Mouse (Mus musculus) right cerebral cortex, postnatal 36 days (tissue): Measurements from ENCODE around the gene Perp.

Experiments
- DNase-seq, 2 experiments: peaks; one replicate each; pipeline ENCODE4 v3.0.0; 2022; ENCODE audit warnings: low spot score in 2 of 2, mixed read lengths in 1 of 2

The Perp gene

GRCm38 (mm10) chr10:18844441-18845286 lies at the start of gene Perp:
Gene Perp, plus strand, starts transcription at chr10:18845020.
- DNase-seq, result no peak

DNA sequence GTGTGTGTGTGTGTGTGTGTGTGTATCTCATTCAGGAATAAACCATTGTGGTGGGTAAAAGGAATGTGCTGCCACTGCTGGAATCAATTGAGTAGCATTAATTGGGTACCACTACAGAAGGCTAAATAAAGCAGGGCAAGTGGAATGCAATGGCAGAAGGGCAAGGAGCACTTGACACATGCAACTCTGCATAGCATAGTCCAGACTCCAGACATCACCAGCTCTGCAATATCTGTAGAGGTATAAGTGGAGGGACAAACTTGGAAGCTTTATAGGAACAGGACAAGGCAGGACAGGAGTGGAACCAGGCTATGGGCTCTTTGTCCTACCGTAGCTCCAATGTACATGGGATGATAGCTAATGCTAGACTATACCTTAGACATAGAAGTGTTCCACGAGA lies 33.1 kb upstream of the Perp start:
- no peak for DNase-seq

- no peak for DNase-seq
These were observed 28.3 kb upstream of the Perp start for GRCm38 (mm10) chr10:18816560-18816959.

- no peak for DNase-seq
These were observed 19.7 kb upstream of the Perp start for GRCm38 (mm10) chr10:18825143-18825542.

DNA sequence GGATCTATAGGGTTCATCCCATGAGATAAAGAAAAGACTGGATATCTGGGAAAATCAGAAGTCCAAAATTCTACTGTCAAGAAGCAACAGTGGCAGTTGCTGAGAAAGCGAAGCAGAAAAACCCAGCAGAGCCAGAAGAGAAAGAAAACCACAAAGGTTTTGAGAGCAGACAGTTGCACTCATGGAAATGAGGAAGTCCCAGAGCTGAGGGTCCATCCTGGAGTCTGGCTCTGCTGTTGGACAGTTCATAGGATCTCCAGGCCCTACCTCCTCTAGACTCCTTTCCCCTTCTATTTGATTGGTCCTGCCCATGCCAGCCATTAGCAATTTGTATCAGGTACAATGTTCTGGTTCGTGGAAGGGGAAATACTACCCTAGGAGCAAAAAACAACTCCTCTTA lies 18.7 kb upstream of the Perp start:
- no peak for DNase-seq

DNA sequence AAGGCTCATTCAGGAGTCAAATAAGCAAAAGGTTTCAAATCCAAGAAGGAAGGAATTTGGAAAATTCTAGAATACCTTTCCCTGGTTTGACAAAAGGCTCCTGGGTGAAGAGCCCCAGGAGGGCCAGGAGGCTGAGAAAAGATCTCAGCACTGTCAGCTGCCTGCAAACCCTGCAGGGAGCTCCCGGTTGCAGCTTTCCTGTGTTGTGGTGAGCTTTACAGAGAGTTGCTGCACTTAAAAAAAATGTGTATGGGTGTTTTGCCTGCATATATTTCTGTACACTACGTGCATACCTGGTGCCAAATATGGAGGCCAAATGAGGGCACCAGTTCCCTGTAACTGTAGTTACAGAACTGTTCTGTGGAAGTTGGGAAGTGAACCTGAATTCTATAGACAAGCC lies 16.9 kb upstream of the Perp start:
- no peak for DNase-seq

DNA sequence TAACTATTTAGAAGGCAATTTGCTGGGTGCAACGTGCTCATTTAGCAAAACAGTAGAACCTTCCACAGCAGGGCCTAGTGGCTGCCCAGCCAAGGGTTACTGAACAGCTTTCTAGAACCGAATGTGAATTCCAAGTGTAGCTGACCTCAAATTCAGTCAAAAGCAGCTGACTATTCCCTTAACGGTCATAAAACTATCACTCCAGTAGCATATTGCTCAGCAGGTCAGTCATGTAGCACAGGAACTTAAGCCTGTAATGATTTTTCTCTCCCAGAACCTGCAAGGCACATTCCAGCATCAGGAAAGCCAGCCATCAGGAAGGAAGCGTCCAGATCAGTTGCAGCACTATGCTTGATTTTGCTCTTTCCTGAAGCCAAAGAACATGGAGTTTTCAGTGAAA lies 14.5 kb upstream of the Perp start:
- no peak for DNase-seq

DNA sequence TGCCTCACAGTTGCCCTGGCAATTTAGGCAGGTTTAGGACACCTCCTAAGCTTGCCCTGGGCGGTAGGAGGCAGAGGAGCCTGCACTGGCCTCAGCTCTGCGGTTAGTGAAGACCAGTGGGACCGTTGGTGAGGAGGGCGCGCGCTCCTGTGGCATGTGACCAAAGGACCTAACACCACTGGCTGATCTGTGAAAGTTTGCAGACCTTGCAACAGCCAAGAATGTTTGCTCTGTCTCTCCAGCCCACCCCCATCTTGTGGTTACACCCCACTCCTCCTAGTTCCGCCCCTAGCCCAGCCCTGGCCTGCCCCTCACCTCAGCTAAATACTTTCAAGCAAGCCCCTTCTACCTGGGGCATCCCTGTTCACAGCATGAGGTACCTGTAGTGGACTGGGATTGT lies 13.0 kb upstream of the Perp start:
- DNase-seq, result no peak

DNA sequence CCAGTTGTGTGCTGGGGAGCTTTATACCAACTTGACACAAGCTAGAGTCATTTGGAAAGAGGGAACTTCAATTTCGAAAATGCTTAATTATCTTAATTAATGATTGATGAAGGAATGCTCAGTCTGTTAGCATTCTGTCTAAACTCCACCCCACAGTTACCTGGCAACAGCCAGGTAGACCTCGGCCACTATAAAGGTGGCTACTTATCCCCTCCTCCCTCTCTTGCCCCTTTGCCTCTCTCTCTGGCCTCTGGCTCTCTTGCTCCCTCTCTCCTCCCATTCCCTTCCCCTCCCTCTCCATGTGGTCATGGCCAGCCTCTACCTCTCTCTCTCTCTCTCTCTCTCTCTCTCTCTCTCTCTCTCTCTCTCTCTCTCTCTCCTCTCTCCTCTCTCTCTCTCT lies 10.4 kb upstream of the Perp start:
- DNase-seq, result no peak

DNA sequence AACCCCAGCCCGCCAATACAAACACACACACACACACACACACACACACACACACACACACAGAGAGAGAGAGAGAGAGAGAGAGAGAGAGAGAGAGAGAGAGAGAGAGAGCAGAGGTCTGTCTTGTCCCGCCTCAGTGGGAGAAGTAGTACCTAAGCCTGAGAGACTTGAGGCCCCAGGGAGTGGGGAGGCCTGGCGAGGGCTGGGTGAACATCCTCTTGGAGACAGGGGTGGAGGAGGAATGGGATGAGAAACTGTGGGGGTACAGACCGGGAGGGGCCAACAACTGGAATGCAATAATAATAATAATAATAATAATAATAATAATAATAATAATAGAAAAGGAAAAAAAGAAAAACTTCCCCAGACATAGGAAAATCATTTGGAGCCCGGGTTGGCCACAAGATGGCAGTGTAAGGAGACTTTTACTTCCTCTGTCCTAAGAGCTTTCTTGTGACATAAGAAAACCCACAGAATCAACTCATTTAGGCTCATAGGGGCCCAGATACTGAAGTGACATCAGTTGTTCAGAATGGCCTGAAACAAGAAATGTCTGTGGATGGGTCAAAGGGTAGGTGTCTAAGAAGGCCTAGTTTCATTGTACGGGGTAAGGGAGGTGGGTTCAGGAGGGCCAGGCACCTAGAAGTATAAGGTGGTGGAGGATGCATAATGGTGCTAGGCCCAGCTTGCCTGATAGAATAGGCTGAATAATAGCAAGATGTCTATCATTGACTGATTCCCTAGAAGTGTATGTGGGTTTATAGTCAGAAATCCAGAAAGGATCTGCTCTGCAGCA lies 8.9 kb upstream of the Perp start:
- no peak for DNase-seq

GRCm38 (mm10) chr10:18839530-18839929 lies 5.3 kb upstream of the Perp start:
- DNase-seq, result no peak

DNA sequence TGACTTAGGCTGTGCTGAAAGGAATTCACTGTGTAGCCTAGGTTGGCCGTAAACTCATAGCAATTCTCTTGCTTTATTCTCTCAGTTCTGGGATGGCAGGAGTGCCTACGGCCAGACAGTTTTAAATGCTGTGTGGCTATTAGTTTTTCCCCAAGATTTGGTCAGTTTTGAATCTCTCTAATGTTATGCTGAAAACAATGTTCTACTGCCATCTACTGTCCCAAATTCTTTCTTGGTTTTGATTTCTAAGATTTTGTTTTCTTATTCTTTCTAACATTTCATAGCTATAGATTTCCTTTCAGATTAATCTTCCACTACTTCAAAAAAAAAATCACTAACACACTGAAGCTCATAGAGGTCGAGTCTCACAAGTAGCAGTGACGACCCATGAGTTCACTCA lies 4.1 kb upstream of the Perp start:
- no peak for DNase-seq

GRCm38 (mm10) chr10:18845287-18845662 lies 455 bp downstream of the Perp start:
- no peak for DNase-seq

DNA sequence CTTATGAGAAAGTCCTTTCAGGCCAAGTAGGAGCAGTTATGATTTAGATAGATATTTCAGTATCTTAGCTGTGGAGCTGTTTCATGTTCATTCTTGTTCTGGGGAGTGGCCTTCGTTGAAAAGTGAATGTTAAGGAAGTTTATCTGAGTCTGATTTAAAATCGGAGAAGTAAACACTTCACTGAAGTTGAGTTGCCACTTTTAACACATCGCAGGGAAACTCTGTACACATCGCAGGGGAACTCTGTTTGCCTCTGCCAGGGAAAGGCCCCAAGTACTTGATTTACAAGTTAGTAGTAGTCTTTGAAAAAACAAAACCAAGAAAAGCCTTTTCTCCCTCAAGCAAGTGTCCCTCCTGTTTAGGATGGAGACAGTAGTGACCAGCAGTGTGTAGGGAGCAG lies 891 bp downstream of the Perp start:
- DNase-seq, result no peak

DNA sequence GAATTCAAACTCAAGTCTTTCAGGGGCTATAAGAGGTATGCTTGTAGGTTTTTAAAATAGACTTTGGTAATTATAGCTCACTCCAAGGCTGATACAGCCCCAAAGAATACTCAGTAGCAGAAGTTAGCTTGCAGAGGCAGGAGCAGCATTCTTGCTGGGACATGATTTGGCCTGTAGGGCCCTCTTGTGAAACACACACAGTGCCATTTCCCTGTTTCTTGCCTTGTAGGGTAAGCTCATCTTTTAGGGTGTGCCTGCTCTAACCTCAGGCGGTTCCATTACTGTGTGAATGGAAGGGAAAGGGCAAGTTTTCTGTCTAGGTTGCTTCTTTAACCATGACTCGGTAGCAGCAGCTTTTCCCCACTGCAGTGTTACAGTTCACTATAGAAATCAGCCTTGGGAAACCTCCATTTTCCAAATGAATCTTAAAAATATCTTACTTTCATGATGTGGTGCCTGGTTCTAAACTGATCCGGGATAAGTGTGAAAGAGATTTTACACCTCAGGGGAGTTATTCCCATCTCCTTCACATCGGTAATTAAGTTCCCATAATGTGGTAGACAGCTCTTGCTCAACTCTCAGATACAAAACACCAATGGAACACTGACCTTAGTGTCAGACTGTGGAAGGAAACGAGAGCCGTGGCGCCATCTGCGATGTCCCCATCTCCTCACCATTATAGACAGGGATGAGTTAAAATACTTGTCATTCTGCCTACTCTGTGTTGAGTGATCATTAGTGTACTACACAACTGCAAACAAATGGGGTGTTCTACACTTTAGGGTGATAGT lies 1.8 kb downstream of the Perp start:
- DNase-seq, result no peak

DNA sequence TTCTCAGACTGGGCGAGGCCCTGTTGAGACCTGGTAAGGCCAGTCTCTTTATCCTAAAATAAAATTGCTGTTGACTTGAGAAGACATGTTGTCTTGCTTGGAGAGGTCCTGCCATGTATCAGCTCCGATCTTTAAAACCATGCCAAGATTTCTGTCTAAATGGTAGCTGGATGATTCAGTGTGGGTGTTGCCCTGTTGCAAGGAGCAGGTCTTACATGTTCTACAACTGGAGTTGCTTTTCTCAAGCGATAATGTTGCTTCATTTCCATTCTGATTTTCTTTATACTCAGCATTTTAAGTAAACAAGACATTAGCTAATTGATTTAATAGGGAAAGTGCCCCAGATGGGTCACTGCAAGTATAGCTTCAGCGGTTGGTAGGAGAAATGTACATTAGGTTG lies 5.4 kb downstream of the Perp start:
- DNase-seq, result no peak

DNA sequence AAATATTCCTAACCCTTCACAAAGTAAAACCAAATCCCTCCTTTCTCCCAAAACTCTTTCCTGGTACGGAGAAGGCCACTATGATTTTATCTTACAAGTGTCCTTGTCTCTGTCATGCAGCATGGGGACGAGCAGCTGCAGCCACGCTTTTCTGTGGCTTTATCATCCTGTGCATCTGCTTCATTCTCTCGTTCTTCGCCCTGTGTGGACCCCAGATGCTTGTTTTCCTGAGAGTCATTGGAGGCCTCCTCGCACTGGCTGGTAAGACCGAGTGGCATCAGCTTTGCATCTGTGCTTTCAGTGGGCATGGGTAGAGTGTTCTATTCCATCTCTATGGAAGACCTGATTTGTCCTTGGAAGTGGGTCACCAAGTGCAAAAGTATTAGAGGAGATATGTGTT lies 8.6 kb downstream of the Perp start:
- no peak for DNase-seq

GRCm38 (mm10) chr10:18857244-18857643 lies 12.4 kb downstream of the Perp start:
- no peak for DNase-seq

DNA sequence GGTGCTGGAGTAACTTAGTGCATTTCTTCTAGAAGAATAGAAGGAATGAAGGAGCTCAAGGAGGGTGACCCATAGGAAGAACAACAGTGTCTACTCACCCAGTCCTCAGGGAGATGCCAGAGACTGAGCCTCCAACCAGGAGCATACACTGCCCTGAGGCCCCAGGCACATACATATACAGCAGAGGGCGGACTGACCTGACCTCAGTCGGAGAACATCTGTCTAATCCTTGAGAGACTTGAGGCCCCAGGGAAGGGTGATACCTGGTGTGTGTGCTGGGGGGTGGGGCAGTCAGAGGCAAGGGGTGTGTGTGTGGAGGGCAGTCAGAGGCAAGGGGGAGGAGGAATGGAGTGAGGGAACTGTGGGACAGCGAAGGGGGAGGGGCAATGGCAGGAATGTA lies 14.8 kb downstream of the Perp start:
- DNase-seq, result no peak

- DNase-seq, result no peak
These were observed 15.5 kb downstream of the Perp start for GRCm38 (mm10) chr10:18860119-18860824.

- no peak for DNase-seq
These were observed 16.0 kb downstream of the Perp start for GRCm38 (mm10) chr10:18860831-18861230.

DNA sequence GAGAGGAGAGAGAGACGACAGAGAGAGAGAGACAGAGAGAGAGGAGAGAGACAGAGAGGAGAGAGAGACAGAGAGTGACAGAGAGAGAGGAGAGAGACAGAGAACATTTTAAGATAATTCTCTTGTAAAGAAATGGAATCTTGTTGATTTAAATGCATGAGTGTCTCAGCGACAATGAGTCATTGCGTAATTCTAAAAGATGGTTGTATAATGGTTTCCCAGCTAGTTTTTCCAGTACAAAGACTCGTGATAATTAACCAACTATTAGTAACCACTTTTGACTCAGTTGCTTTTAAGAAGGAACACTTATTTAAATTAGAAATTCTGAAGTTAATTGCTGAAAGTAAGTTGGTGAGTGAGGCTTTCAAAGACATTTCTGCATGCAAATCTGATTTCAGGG lies 16.6 kb downstream of the Perp start:
- no peak for DNase-seq
